Mouse (Mus musculus) ovary, postnatal 10 days (tissue): Measurements from ENCODE around the gene Adgrb2.

ENCODE experiments used
- DNase-seq: peaks from one replicate; pipeline ENCODE4 v3.0.0; 2022; ENCODE audit warnings: low spot score

Adgrb2 gene

DNA sequence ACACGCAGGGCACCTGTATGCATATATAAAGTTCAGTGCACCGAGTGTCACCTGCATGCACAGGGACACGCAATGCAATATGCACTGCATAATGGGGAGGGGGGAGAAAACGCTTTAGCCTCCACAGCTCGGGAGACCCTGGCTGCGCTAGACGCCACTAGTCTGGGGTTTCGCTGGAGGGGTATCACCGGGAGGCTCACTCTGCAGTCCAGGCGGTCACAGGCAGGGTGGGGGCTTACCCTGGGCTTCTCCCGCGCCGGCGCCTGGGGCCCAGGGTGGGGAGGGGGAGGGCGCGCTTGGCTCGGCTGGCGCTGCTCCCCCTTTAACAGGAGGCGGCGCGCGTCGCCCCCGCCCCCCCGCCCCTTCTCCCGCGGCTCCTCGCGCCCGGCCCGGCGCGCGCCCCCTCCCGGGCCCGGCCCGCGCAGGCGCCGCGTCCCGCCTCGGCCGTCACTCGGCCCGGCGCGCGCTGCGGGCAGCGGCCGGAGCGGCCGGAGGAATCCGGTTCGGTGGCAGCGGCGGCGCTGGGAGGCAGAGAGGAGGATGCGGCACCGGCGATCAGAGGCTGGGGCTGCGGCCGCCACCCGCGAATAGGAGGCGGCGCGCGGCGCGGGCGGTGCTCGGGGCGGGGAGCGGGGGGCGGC is at the start of gene Adgrb2:
TSS of gene Adgrb2 (plus strand) at position 450 of the 641 bp plus-strand sequence.
- no peak for DNase-seq

GRCm38 (mm10) chr4:129951359-129951821 is 33.3 kb upstream of the Adgrb2 start:
- DNase-seq: no peak

- DNase-seq: no peak
Measured at GRCm38 (mm10) chr4:129952241-129952810, 32.3 kb upstream of the Adgrb2 start.

DNA sequence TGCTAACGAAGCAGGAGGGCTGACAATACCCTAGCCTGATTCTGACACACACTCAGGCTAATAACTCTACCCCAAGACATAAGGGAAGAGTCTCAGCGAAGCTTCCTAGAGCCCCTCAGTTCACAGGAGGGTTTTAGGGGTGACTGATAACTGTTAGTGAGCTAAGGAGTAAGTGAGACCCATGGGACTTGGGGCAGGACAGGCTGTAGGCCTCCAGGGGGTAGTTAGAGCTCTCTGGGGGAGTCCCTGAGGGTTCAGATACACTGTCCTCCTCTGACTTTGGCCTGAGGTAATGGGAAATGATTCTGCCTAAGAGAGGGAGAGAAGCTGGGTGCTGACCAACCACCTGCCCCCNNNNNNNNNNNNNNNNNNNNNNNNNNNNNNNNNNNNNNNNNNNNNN is 30.1 kb upstream of the Adgrb2 start:
- DNase-seq: no peak

GRCm38 (mm10) chr4:129960180-129960944 is 24.3 kb upstream of the Adgrb2 start:
- DNase-seq: no peak

DNA sequence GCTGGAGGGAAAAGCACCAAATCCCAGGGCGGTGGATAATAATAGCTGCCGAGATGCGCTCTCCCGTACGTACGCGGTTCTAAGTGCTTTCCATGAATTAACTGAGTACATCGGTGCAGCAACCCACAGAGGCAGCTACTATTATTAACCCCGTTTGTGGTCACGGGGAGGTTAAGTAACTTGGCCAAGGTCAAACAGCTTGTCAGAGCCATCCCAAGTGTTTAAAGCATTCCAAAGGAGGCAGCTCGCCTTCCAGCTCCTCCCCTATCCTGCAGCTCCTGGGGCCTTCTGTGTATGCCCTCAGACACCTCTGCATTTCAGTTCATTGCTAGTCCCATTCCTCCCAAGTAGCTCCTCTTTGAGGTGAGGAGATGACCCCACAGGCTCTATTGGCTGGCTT is 19.4 kb upstream of the Adgrb2 start:
- DNase-seq: no peak

GRCm38 (mm10) chr4:129966201-129966600 is 18.5 kb upstream of the Adgrb2 start:
- no peak for DNase-seq

- no peak for DNase-seq
Measured at GRCm38 (mm10) chr4:129967024-129968014, 17.4 kb upstream of the Adgrb2 start.

- DNase-seq: no peak
Measured at GRCm38 (mm10) chr4:129970168-129970567, 14.5 kb upstream of the Adgrb2 start.

DNA sequence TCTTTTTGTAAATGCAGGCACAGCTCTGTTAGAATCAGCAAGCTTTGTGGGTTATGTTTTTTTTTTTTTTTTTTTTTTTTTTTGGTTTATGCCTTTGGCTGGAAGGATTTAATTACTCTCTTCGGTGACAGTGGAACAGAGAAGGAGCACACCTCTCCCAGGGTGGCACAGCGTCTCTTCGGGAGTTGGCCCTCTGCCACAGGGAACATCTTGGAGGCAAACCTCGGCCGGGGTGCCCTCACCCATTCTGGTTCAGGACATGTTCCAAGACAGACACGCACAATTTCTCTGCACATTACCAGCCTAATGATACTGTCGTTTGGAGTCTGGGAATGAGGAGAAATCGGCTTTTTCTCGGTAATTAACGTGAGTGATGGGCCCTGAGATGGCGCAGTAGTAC is 13.8 kb upstream of the Adgrb2 start:
- DNase-seq: no peak

GRCm38 (mm10) chr4:129971989-129972388 is 12.7 kb upstream of the Adgrb2 start:
- no peak for DNase-seq

DNA sequence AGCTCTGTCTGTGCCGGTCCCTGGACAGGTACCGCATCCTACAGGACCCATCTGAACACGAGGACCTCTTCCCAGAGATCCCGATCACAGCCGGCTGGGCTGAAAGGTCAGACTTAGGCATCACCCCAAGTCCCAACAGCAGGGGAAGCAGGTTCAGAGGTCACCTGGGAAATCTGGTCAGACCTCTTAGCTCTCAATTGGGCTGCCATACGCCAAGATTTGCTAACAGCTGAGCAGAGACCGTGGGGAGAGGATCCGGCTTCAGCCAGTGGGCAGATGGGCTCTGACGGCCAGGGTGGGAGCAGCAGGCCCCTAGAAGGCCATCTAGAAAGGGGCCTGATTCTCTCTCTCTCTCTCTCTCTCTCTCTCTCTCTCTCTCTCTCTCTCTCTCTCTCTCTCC is 10.4 kb upstream of the Adgrb2 start:
- DNase-seq: no peak

- DNase-seq: no peak
Measured at GRCm38 (mm10) chr4:129977256-129977655, 7.4 kb upstream of the Adgrb2 start.

DNA sequence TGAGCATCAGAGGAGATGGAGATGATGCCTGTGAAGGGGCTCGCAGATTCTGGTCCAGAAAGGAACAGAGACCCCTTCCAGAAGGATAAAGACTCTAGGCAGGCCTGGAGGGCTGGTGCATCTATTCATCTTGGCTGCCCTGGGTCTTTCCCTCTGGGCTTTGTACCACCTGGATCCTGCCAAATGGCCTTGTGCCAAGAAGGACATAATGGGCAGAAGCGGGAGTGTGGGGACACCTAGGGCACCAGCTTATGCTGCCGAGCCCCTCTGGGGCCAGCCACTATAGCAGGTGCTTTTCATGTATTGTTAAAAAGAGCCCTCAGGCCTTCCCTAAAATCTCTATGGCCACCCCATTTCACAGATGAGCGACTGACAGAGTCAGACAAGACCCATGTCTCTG is 6.4 kb upstream of the Adgrb2 start:
- no peak for DNase-seq

GRCm38 (mm10) chr4:129978930-129979329 is 5.7 kb upstream of the Adgrb2 start:
- DNase-seq: no peak

DNA sequence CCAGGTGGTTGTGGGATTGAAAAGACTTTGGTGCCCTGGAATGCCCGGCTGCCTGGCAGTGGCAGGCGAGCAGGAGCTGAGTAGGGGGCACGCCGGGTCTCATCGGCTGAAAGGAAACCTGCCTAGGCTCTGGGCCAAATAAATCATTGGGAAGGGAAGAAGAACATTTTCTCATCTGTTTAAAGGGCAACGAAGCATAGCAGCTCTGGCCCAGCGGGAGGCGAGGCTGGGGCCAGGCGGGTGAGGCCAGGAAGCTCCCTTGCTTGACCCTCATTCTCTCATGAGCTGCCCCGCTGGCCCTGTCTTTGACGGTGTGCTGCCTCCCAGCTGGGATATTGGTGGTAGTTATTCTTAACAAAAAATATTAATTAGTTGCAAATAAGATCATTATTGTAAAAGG is 3.0 kb upstream of the Adgrb2 start:
- DNase-seq: no peak

GRCm38 (mm10) chr4:129983046-129983445 is 1.6 kb upstream of the Adgrb2 start:
- DNase-seq: no peak

DNA sequence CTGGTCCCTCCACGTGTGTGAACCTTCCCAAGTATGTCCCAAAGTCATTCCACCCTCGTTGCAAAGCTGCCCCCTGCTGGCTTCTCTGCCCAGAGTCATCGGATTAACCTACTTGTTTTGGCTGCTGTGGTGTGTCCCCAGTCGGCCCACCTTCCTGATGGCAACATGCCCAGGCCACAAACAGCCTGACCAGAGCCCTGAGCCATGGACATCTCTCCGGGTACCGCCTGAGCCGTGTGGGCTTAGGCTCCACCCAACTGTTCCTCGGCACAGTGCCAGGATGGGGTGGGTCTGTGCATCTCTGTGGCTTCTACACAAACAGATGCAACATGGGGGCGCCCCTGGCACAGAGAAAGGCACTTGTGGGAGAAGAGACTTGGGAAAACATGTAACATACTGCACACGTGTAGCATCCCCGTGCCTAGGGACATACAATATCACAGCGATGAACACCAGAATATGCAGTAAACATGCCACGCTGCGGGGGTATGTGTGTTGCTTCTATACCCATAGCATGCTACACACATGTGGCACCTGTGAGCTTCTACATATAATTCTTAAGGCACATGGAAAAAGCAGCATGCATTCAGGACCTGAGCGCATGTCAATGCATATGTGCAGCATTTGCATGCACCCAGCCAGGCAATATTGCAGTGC is 778 bp upstream of the Adgrb2 start:
- DNase-seq: peak; percentile 38

GRCm38 (mm10) chr4:129985161-129985670 is 546 bp downstream of the Adgrb2 start:
- DNase-seq: no peak

DNA sequence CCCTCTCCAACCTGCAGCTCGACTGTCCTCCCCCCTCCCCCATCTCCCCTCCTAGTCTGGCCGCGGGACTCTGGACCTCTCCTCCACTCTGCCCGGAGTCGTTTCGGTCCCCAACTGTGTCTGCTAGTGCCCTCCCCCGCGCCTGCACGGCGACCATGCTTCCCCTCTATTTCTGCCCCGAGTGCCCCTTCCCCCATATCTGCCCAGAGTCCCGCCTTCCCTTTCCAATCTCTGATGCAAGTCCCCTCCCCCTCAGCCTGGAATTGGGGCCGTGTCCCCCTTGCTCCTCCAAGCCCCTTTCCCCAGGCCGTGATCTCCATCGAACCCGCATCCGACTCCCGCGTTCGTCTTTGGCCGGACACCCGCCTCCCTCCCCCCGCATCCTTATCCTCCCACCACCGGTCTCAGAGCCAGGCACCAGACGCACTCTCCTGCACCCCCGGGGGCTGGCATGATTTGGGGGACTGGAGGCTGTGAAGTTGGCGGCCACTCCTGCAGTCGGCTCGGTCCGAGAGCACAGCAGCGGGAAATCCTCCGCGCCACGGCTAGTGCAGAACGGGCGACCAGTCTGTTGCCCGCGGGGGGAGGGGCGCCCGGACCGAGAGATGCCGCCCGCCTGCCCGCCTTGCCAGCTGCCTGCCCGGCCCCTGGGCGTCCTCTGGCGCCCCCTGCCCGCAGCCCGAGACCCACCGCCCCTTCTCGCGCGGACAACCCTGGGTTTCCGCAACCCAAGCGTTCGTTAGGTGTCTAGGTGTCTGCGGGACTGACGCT is 1.2 kb downstream of the Adgrb2 start:
- no peak for DNase-seq
